Mouse (Mus musculus) adrenal gland, adult 2 months (tissue): ENCODE results near the gene Stat3. TPM values are rescaled to one million over a fixed set of nuclear protein-coding genes. Genes with fewer than 3 reads are reported as not detected.

ENCODE experiments used
- DNase-seq: peaks from one replicate; pipeline ENCODE4 v3.0.0; 2021
- long read RNA-seq: library from polyadenylated mRNA; stranded (forward); transcript quantifications from one replicate; pipeline ENCODE4 v2.0.0, GENCODE M21; 2021
- polyA plus RNA-seq: library from polyadenylated mRNA; depleted of rRNA; stranded (reverse); fragments of >200 nt; gene quantifications from 2 replicates; pipeline ENCODE4 v1.2.3, GENCODE M21; 2012; rRNA removed
- total RNA-seq, 2 experiments: library from RNA; stranded (reverse); gene quantifications; 2 replicates each; pipeline ENCODE4 v1.2.3; 2021

Gene Stat3
- 10 to 100 TPM; 76.6 to 79.4 TPM for total RNA-seq
- polyA plus RNA-seq, result 45.4 and 54.9 TPM in 2 replicates
- long read RNA-seq, full-length matches to known transcripts, result 47 of 56 reads
- long read RNA-seq, partial matches to known transcripts, result 2 of 56 reads
- long read RNA-seq, other reads (novel, unspliced or antisense), result 7 of 56 reads

GRCm38 (mm10) chr11:100939512-100940151, at the start of gene Stat3:
Gene Stat3 (minus strand): TSS chr11:100939540.
- DNase-seq, result peak; percentile 99

- no peak for DNase-seq
Observed at GRCm38 (mm10) chr11:100988674-100989073, 49.3 kb upstream of the Stat3 start.

GRCm38 (mm10) chr11:100985607-100986006, 46.3 kb upstream of the Stat3 start:
- DNase-seq, result no peak

- no peak for DNase-seq
Observed at GRCm38 (mm10) chr11:100983778-100984131, 44.4 kb upstream of the Stat3 start.

- peak; percentile 86 for DNase-seq
Observed at GRCm38 (mm10) chr11:100983125-100983777, 43.9 kb upstream of the Stat3 start.

- no peak for DNase-seq
Observed at GRCm38 (mm10) chr11:100982087-100982486, 42.7 kb upstream of the Stat3 start.

- peak; percentile 64 for DNase-seq
Observed at GRCm38 (mm10) chr11:100981236-100981635, 41.9 kb upstream of the Stat3 start.

- DNase-seq, result no peak
Observed at GRCm38 (mm10) chr11:100980438-100980837, 41.1 kb upstream of the Stat3 start.

GRCm38 (mm10) chr11:100979887-100980286, 40.5 kb upstream of the Stat3 start:
- peak; percentile 44 for DNase-seq

GRCm38 (mm10) chr11:100975241-100975640, 35.9 kb upstream of the Stat3 start:
- peak; percentile 58 for DNase-seq

- peak; percentile 81 for DNase-seq
Observed at GRCm38 (mm10) chr11:100974381-100974970, 35.1 kb upstream of the Stat3 start.

GRCm38 (mm10) chr11:100973245-100973644, 33.9 kb upstream of the Stat3 start:
- DNase-seq, result no peak

GRCm38 (mm10) chr11:100971455-100971854, 32.1 kb upstream of the Stat3 start:
- DNase-seq, result peak; percentile 37

- DNase-seq, result peak; percentile 99
Observed at GRCm38 (mm10) chr11:100970557-100970937, 31.2 kb upstream of the Stat3 start, which contains the start of gene Cavin1. Gene Cavin1 (minus strand): TSS chr11:100970887.

GRCm38 (mm10) chr11:100969744-100970556, 30.6 kb upstream of the Stat3 start:
- DNase-seq, result peak; percentile 82

- peak; percentile 68 for DNase-seq
Observed at GRCm38 (mm10) chr11:100969189-100969743, 29.9 kb upstream of the Stat3 start.

- no peak for DNase-seq
Observed at GRCm38 (mm10) chr11:100968501-100968900, 29.2 kb upstream of the Stat3 start.

GRCm38 (mm10) chr11:100967881-100968420, 28.6 kb upstream of the Stat3 start:
- peak; percentile 28 for DNase-seq

- no peak for DNase-seq
Observed at GRCm38 (mm10) chr11:100967376-100967775, 28.0 kb upstream of the Stat3 start.

- no peak for DNase-seq
Observed at GRCm38 (mm10) chr11:100965760-100966159, 26.4 kb upstream of the Stat3 start.

- no peak for DNase-seq
Observed at GRCm38 (mm10) chr11:100964901-100965542, 25.7 kb upstream of the Stat3 start.
